Mouse (Mus musculus): ENCODE measurements around the gene Tuba4a. TPM values are rescaled to one million over a fixed set of nuclear protein-coding genes. Genes with fewer than 3 reads are reported as not detected.
A peak's percentile ranks its signal among the peaks of the same experiment; 100 is the strongest.

Gene Tuba4a
- polyA plus RNA-seq (2015; fragmentation: Nextera tagmentation; extraction: Ambion mirVana), result 372 and 392 TPM in 2 replicates

GRCm38 (mm10) chr1:75219531-75219930, at the start of gene Tuba4a:
Gene Tuba4a, minus strand, starts transcription at chr1:75219865.
- Histone ChIP-seq H3K4me1 (replicated peaks) (peaks cover 51% of the 10 kb centered on the region), H3K4me3 (replicated peaks) (peak within 1 kb of the TSS; percentile 80), H3K9me3 (replicated peaks) (no peaks in the 10 kb centered on the region), H3K4me2 (peak within 1 kb of the TSS; percentile 99), H3K9ac (peak within 1 kb of the TSS; percentile 93), H3K27ac (replicated peaks) (peak within 1 kb of the TSS; percentile 95), H3K36me3 (replicated peaks) (peaks cover 28% of the 10 kb centered on the region), H3K27me3 (peaks cover 26% of the 10 kb centered on the region)
- peak; percentile 5 for ATAC-seq (ENCODE audit: insufficient read depth)
- 4% methylated on average over 34 of the region's 34 CpGs for WGBS (ENCODE audit: insufficient replicate concordance)

DNA sequence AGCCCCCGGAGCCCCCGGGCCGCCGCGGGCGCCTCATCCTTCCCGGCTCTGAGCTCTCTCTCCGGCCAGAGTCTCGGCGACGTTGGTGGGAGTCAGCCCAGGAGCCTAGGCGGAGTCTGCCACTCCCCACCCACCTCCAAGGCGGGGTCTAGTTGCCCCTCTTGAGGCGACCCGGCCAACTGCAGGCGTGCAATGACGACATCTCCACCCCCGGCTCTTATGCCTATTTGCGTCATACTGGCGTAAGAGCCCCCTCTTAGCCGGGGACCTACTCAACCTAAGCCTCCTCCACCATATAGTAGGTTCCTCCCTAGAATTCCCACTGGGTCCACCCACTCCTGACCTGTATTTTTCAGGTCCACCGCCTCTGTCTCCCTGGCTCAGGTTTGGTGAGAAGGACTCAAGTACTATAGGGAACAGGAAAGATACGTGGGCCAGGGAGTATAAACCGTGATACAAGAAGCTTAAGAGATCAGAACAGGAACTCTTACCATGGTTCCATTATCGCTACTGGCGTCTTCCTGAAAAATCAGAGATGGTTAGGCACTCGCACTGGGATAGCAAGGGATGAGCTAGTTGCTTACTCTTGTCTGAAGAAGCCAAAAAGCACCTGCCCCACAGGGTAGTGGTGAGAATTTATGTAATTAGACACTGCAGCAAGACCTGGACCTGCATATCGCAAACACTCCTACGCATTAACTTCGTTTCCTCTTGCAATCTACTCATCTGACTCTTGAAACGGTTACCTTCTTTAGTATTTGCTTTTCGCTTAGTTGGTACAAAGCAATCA, 44.6 kb upstream of the Tuba4a start, which contains the start of gene Ptprn:
TSS of gene Ptprn (minus strand) at position 412 of the 790 bp plus-strand sequence.
- Histone ChIP-seq H3K9ac (no peak within 1 kb of the TSS), H3K4me2 (no peak within 1 kb of the TSS), H3K4me3 (replicated peaks) (no peak within 1 kb of the TSS), H3K36me3 (replicated peaks) (no peaks in the 10 kb centered on the region), H3K27ac (replicated peaks) (no peak within 1 kb of the TSS), H3K4me1 (replicated peaks) (no peaks in the 10 kb centered on the region), H3K9me3 (replicated peaks) (no peaks in the 10 kb centered on the region), H3K27me3 (peaks cover 54% of the 10 kb centered on the region)
- WGBS (ENCODE audit: insufficient replicate concordance), result 12% methylated on average over 32 of the region's 32 CpGs
- ATAC-seq (ENCODE audit: insufficient read depth), result no peak

DNA sequence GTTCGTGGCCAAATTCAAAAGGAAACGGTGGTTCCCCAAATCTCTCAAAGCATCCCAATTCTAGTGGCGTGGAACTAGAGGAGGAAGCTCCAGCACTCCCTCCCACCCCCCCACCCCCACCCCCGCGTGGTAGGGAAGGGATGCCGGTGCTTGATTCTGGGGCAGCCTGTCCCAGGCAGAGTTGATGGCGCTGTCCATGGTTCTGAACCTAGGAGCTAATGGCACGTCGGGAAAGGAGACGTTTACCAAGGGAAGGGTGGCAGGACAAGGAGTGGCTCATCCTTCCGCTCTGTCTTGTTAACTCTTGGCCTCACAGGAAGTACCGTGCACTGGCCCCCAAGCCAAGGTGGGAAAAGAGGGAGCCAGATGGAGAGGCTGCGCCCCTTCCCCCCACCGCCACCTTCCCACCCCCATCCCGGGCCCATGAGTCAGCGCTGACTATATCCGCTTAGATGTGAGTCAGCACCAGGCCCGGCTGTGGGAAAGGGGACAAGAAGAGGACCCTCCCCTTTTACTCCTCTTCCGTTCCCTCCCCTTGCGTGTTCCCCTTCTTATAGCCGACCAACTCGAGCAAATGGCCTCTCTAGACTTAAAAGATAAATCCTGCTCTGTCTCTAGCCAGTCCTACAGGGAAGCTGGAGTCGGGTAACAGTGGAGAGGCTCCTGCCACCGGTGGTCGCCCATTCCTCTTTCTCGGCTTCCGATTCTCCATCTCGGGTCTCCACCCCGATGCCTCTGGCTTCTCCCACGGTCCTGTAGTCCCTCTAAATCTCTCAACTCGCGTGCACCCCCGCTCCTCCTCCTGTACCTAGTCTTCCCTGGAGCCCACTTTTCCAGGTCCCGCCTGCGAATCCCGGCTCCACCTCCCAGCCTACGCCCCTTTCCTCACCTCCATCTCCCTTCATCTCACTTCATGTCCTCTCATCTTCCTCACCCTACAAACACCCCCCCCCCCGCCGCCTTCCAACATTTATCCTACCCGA, 43.6 kb upstream of the Tuba4a start:
- no peak overlapping the region for H3K27ac ChIP-seq (replicated peaks)
- no peak overlapping the region for H3K4me3 ChIP-seq (replicated peaks)
- ATAC-seq (ENCODE audit: insufficient read depth), result no peak
- no peaks in the 10 kb centered on the region for H3K4me1 ChIP-seq (replicated peaks)
- H3K4me2 ChIP-seq, result no peak overlapping the region
- no peaks in the 10 kb centered on the region for H3K9me3 ChIP-seq (replicated peaks)
- H3K9ac ChIP-seq, result no peak overlapping the region
- H3K36me3 ChIP-seq (replicated peaks), result no peaks in the 10 kb centered on the region
- WGBS (ENCODE audit: insufficient replicate concordance), result under 1% methylated on average over 40 of the region's 40 CpGs
- peaks cover 46% of the 10 kb centered on the region for H3K27me3 ChIP-seq

DNA sequence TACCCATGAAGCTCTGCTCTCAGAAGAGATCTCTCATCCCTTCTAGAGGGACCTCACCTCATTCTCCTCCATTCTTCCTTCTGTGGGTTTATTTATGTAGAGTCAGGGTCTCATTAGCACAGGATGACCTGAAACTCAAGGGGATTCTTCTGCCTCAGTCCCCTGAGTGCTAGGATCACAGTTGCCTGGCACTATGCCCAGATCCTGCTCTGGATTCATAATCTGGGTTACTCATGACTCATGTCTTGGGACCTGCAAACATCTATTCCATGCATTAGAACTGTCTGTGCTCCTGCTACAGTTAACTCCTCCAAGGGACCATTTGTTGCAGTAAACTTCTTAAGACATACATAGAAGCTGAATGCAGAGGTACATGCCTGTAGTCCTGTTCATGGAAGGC, 41.6 kb upstream of the Tuba4a start:
- Histone ChIP-seq H3K4me2 (no peak overlapping the region), H3K9ac (no peak overlapping the region), H3K27me3 (peaks cover 44% of the 10 kb centered on the region), H3K4me1 (replicated peaks) (no peaks in the 10 kb centered on the region), H3K4me3 (replicated peaks) (no peak overlapping the region), H3K27ac (replicated peaks) (no peak overlapping the region), H3K36me3 (replicated peaks) (no peaks in the 10 kb centered on the region), H3K9me3 (replicated peaks) (no peaks in the 10 kb centered on the region)
- no peak for ATAC-seq (ENCODE audit: insufficient read depth)

GRCm38 (mm10) chr1:75255516-75256046, 35.9 kb upstream of the Tuba4a start:
- Histone ChIP-seq H3K9me3 (replicated peaks) (no peaks in the 10 kb centered on the region), H3K27ac (replicated peaks) (no peak overlapping the region), H3K27me3 (peaks cover 6% of the 10 kb centered on the region), H3K4me2 (no peak overlapping the region), H3K9ac (no peak overlapping the region), H3K36me3 (replicated peaks) (no peaks in the 10 kb centered on the region), H3K4me1 (replicated peaks) (peaks cover 11% of the 10 kb centered on the region), H3K4me3 (replicated peaks) (no peak overlapping the region)
- no peak for ATAC-seq (ENCODE audit: insufficient read depth)
- WGBS (ENCODE audit: insufficient replicate concordance), result 49% methylated on average over 10 of the region's 10 CpGs

- no peak overlapping the region for H3K4me2 ChIP-seq
- H3K4me1 ChIP-seq (replicated peaks), result peaks cover 11% of the 10 kb centered on the region
- no peak overlapping the region for H3K9ac ChIP-seq
- no peak overlapping the region for H3K4me3 ChIP-seq (replicated peaks)
- no peak overlapping the region for H3K27ac ChIP-seq (replicated peaks)
- 66% methylated on average over 8 of the region's 8 CpGs for WGBS (ENCODE audit: insufficient replicate concordance)
- H3K9me3 ChIP-seq (replicated peaks), result no peaks in the 10 kb centered on the region
- no peaks in the 10 kb centered on the region for H3K36me3 ChIP-seq (replicated peaks)
- H3K27me3 ChIP-seq, result peaks cover 6% of the 10 kb centered on the region; the same call in 1 of the 2 replicates
- ATAC-seq (ENCODE audit: insufficient read depth), result no peak
These were observed 35.0 kb upstream of the Tuba4a start for GRCm38 (mm10) chr1:75254625-75255013.

DNA sequence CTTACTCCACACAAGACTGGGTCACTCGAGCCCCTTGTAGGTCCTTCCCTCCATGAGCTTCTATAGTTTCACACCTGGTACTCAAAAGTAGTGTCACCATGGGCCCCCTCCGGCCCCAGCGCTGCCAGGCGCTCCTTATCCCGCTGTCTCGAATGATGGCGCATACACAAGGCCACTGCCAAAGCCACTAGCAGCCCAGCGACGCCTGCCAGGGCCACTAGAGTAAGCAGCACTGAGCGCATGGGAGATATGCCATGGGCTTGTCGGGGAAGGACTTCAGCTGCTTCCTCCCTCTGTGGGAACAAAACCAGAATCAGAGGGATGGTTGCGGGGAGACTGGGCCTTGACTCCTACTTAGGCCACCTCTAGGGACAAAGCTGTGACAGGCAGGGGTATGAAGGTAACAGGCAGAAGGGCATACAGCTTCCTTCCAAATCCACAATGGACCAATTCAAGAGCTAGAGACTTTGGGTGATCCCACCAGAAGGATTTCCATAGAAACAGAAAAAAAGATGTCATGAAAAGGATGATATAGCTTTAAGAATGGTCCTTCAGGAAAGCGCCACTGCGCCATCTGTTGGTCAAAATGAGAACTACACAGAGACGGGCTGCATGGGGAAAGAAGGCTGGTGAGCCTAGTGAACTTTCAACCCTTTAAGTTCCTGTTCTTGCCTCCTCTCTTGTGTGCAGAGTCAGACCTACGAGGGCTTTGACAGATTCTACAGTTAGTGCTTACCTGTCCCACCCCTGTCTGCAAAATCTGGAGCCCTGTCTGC, 34.4 kb upstream of the Tuba4a start:
- H3K4me3 ChIP-seq (replicated peaks), result no peak overlapping the region
- no peaks in the 10 kb centered on the region for H3K9me3 ChIP-seq (replicated peaks)
- peaks cover 15% of the 10 kb centered on the region for H3K4me1 ChIP-seq (replicated peaks)
- 56% methylated on average over 16 of the region's 16 CpGs for WGBS (ENCODE audit: insufficient replicate concordance)
- no peaks in the 10 kb centered on the region for H3K36me3 ChIP-seq (replicated peaks)
- H3K4me2 ChIP-seq, result no peak overlapping the region
- no peak for ATAC-seq (ENCODE audit: insufficient read depth)
- no peak overlapping the region for H3K9ac ChIP-seq
- H3K27me3 ChIP-seq, result peaks cover 6% of the 10 kb centered on the region; the same call in 1 of the 2 replicates
- H3K27ac ChIP-seq (replicated peaks), result no peak overlapping the region

- 74% methylated on average over 16 of the region's 16 CpGs for WGBS (ENCODE audit: insufficient replicate concordance)
- Histone ChIP-seq H3K36me3 (replicated peaks) (no peaks in the 10 kb centered on the region), H3K27ac (replicated peaks) (no peak overlapping the region), H3K27me3 (peaks cover 6% of the 10 kb centered on the region; the same call in 1 of the 2 replicates), H3K4me3 (replicated peaks) (no peak overlapping the region), H3K4me2 (no peak overlapping the region), H3K9me3 (replicated peaks) (no peaks in the 10 kb centered on the region), H3K4me1 (replicated peaks) (peaks cover 19% of the 10 kb centered on the region), H3K9ac (no peak overlapping the region)
- ATAC-seq (ENCODE audit: insufficient read depth), result 0 out of 2 replicates have a peak, but pooled peaks have one; percentile 4
These were observed 33.4 kb upstream of the Tuba4a start for GRCm38 (mm10) chr1:75253029-75253428.

DNA sequence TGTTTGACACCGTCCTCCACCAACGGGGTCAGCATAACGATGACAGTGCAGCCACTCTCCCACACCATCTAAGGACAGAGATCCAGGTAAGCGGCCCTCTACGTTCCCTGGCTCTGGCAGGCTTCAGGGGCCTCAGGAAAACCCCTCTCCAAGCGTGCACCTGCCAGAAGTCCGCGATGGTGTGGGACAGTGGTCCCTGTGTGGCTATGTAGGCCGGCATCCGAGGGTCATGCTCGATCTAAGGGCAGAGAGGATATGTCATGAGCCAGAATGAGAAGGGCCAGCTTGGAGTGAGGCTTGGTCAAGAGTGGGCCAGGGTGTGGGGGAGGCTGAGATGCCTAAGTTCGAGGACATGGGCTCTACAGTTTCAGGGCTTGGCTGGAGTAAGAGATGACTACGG, 32.6 kb upstream of the Tuba4a start:
- H3K9me3 ChIP-seq (replicated peaks), result no peaks in the 10 kb centered on the region
- no peak overlapping the region for H3K4me2 ChIP-seq
- H3K27me3 ChIP-seq, result peaks cover 6% of the 10 kb centered on the region; the same call in 1 of the 2 replicates
- H3K4me3 ChIP-seq (replicated peaks), result no peak overlapping the region
- no peak overlapping the region for H3K9ac ChIP-seq
- no peak for ATAC-seq (ENCODE audit: insufficient read depth)
- 70% methylated on average over 13 of the region's 13 CpGs for WGBS (ENCODE audit: insufficient replicate concordance)
- H3K27ac ChIP-seq (replicated peaks), result no peak overlapping the region
- peaks cover 26% of the 10 kb centered on the region for H3K4me1 ChIP-seq (replicated peaks)
- no peaks in the 10 kb centered on the region for H3K36me3 ChIP-seq (replicated peaks)

Measured in liver, embryonic 15.5 days (tissue).